Mouse (Mus musculus) T-helper 2 cell (primary cell): ENCODE measurements at regions not wholly inside any gene's neighbourhood (a gene's known extent, or its start where the extent isn't known, plus 50 kb on each side); places are given as distances from the start of the nearest gene placed in this dataset.

Source experiments
- in situ Hi-C: fragments of 300-600 bp; cut with MboI, MseI; formaldehyde crosslinking; loops from one replicate; pipeline ENCODE4 v1.15.1; 2025; ENCODE audit warnings: high pct_unique_total_duplicates

DNA sequence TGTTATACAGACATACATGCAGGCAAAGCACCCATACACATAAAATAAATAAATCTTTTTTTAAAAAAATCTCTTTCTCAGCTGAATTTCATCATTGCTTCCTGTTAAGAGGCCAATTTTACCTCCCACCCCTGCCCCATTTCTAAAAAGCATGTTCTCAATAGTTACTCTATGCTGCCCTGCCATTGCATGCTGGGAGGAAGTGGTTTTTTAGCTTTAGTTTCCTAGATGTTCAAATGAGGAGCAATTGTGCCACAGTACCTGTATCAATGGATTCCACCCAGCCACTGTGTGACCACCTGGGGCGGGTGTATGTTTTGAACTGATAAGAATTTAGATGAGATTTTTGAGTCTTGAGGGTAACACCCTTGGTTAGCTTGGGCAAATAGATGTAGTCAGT lies 53.3 kb upstream of the Prkcq start:
- in situ Hi-C loops: loop anchor here (5.0 to 10.0 kb wide), 3 partner anchors 84 to 176 kb away; no protein-coding TSS in a partner anchor

DNA sequence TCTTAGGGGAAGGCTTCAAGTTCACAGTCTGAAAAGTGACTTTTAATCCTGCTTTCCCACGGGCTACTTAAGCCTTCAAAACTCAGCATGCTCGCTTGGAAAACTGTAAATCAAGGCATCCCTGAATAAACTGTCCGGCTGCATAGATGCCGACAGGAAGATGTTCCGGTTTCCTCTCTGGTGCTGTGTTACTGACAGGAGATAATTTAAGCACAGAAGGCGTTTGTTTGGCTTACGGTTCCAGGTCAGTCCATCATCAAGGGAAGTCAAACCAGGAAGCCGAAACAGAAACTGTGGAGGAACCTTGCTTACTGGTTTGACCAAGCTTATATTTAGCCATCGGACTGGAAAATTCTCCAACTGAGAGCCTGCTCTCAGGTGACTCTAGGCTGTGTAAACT lies 52.6 kb upstream of the Prkcq start:
- in situ Hi-C loops: loop anchor here (5.0 to 10.0 kb wide), 3 partner anchors 83 to 176 kb away; no protein-coding TSS in a partner anchor
